Mouse (Mus musculus): ENCODE results near the gene Smok3c. TPM values are rescaled to one million over a fixed set of nuclear protein-coding genes. Genes with fewer than 3 reads are reported as not detected.

Smok3c gene
- total and polyA plus RNA-seq, 3 experiments, result not detected

- H3K27me3 ChIP-seq (replicated peaks), result no peaks in the 10 kb centered on the region
- peaks cover 51% of the 10 kb centered on the region for H3K79me2 ChIP-seq (replicated peaks; ENCODE audit: control insufficient read depth, extremely low read depth, insufficient read depth, poor library complexity, severe bottlenecking)
- peak; percentile 25 for DNase-seq (ENCODE audit: extremely low read depth)
- peaks cover 28 to 65% of the 10 kb centered on the region in 2 experiments for H3K36me3 ChIP-seq (replicated peaks in 1 of 2; ENCODE audit: control insufficient read depth in 1 of 2, insufficient read depth in 1 of 2, low read length in 1 of 2)
- in situ Hi-C loops (cut with MboI; ENCODE audit: low pct_ligation_motif_present, low pct_unique_long_range_greater_than_20kb, low sequenced_read_pairs) (no loop called here), dilution Hi-C loops (cut with MboI; ENCODE audit: extremely low pct_ligation_motif_present, extremely low pct_unique_long_range_greater_than_20kb, low sequenced_read_pairs) (no loop called here)
- peaks cover 0 to 33% of the 10 kb centered on the region in 2 experiments; a peak in 2 of 4 replicates for H3K4me1 ChIP-seq (ENCODE audit: control insufficient read depth in 1 of 2, insufficient read depth in 2 of 2)
- H3K4me3 ChIP-seq (replicated peaks in 1 of 3; ENCODE audit: low read depth in 2 of 3, low read length in 2 of 3, poor library complexity in 1 of 3), result no peak overlapping the region
- no peak for TF ChIP-seq E2F4 (IDR thresholded peaks at IDR 0.05; ENCODE audit: insufficient replicate concordance, low read depth, low read length)
- TF ChIP-seq BHLHE40 (IDR thresholded peaks at IDR 0.05; ENCODE audit: low read depth, low read length), result no peak
- no peak for TF ChIP-seq UBTF (IDR thresholded peaks at IDR 0.05; ENCODE audit: low read depth, low read length)
- no peak; the same call in 1 of the 2 replicates for TF ChIP-seq RAD21 (IDR thresholded peaks at IDR 0.05; ENCODE audit: low read depth, low read length)
- TF ChIP-seq MAX (IDR thresholded peaks at IDR 0.05; ENCODE audit: low read length), result no peak
- TF ChIP-seq KAT2A (IDR thresholded peaks at IDR 0.05; ENCODE audit: insufficient replicate concordance, low read length), result no peak
- no peak for TF ChIP-seq RCOR1 (conservative IDR thresholded peaks at IDR 0.05; ENCODE audit: low read depth, low read length)
- TF ChIP-seq IRF4 (IDR thresholded peaks at IDR 0.05; ENCODE audit: low read depth, low read length), result no peak
- TF ChIP-seq POLR2A (IDR thresholded peaks at IDR 0.05; ENCODE audit: low read depth, low read length), result no peak
- no peak for TF ChIP-seq MEF2A (IDR thresholded peaks at IDR 0.05; ENCODE audit: borderline replicate concordance, low read depth, low read length)
- peak in 1 of 2 experiments; percentile 51; a peak in 2 of 4 replicates for TF ChIP-seq CTCF (conservative IDR thresholded peaks at IDR 0.05 in 1 of 2, IDR thresholded peaks at IDR 0.05 in 1 of 2; ENCODE audit: low read depth in 2 of 2, low read length in 2 of 2)
- no peak for TF ChIP-seq CHD2 (IDR thresholded peaks at IDR 0.05; ENCODE audit: low read length)
- no peak for TF ChIP-seq ELF1 (IDR thresholded peaks at IDR 0.05; ENCODE audit: low read depth, low read length)
- no peak for TF ChIP-seq USF2 (conservative IDR thresholded peaks at IDR 0.05; ENCODE audit: low read depth, low read length)
- TF ChIP-seq ZNF384 (IDR thresholded peaks at IDR 0.05; ENCODE audit: low read depth, low read length), result peak; percentile 86
- no peak for TF ChIP-seq ZC3H11A (IDR thresholded peaks at IDR 0.05; ENCODE audit: low read depth, low read length)
- TF ChIP-seq PAX5 (IDR thresholded peaks at IDR 0.05; ENCODE audit: low read length), result no peak
- no peaks in the 10 kb centered on the region for H3K9me3 ChIP-seq (replicated peaks; ENCODE audit: low read length)
- no peak overlapping the region for H3K9ac ChIP-seq (ENCODE audit: insufficient read depth, low read depth)
- no peak overlapping the region for H3K4me2 ChIP-seq (ENCODE audit: insufficient read depth, low read depth, poor library complexity, severe bottlenecking)
- no peak overlapping the region for H3K27ac ChIP-seq (ENCODE audit: insufficient read depth, low read depth)
Measured at GRCm38 (mm10) chr5:138090271-138090670, 37.3 kb downstream of the Smok3c start.

GRCm38 (mm10) chr5:138090737-138091136 is 37.7 kb downstream of the Smok3c start:
- H3K27ac ChIP-seq (ENCODE audit: insufficient read depth, low read depth), result no peak overlapping the region
- dilution Hi-C loops (cut with MboI; ENCODE audit: extremely low pct_ligation_motif_present, extremely low pct_unique_long_range_greater_than_20kb, low sequenced_read_pairs), result no loop called here
- TF ChIP-seq ELF1 (IDR thresholded peaks at IDR 0.05; ENCODE audit: low read depth, low read length), result no peak
- no peak for TF ChIP-seq POLR2A (IDR thresholded peaks at IDR 0.05; ENCODE audit: low read depth, low read length)
- TF ChIP-seq MYC (IDR thresholded peaks at IDR 0.05; ENCODE audit: low read depth, low read length), result no peak
- no peak for TF ChIP-seq EP300 (IDR thresholded peaks at IDR 0.05; ENCODE audit: low read length)
- TF ChIP-seq TBP (conservative IDR thresholded peaks at IDR 0.05; ENCODE audit: low read depth, low read length), result no peak
- no peak for TF ChIP-seq KAT2A (IDR thresholded peaks at IDR 0.05; ENCODE audit: insufficient replicate concordance, low read length)
- no peak for TF ChIP-seq RAD21 (IDR thresholded peaks at IDR 0.05; ENCODE audit: low read depth, low read length)
- no peak for TF ChIP-seq ETS1 (conservative IDR thresholded peaks at IDR 0.05; ENCODE audit: low read depth, low read length)
- no peak for TF ChIP-seq ZNF384 (IDR thresholded peaks at IDR 0.05; ENCODE audit: low read depth, low read length)
- no peak for TF ChIP-seq NELFE (IDR thresholded peaks at IDR 0.05; ENCODE audit: low read depth, low read length)
- TF ChIP-seq CHD1 (IDR thresholded peaks at IDR 0.05; ENCODE audit: low read depth, low read length), result no peak
- TF ChIP-seq CHD2 (IDR thresholded peaks at IDR 0.05; ENCODE audit: low read length), result no peak
- TF ChIP-seq MAZ (IDR thresholded peaks at IDR 0.05; ENCODE audit: low read depth, low read length), result no peak
- TF ChIP-seq NRF1 (IDR thresholded peaks at IDR 0.05; ENCODE audit: low read depth, low read length), result no peak
- no peak for TF ChIP-seq MEF2A (IDR thresholded peaks at IDR 0.05; ENCODE audit: borderline replicate concordance, low read depth, low read length)
- no peak for TF ChIP-seq UBTF (IDR thresholded peaks at IDR 0.05; ENCODE audit: low read depth, low read length)
- TF ChIP-seq USF1 (IDR thresholded peaks at IDR 0.05; ENCODE audit: low read depth, low read length), result no peak
- no peak for TF ChIP-seq BHLHE40 (IDR thresholded peaks at IDR 0.05; ENCODE audit: low read depth, low read length)
- no peak for TF ChIP-seq TCF12 (IDR thresholded peaks at IDR 0.05; ENCODE audit: low read depth, low read length)
- no peak for TF ChIP-seq JUN (IDR thresholded peaks at IDR 0.05; ENCODE audit: insufficient read depth, low read depth, low read length)

More at GRCm38 (mm10) chr5:138090737-138091136, 37.7 kb downstream of the Smok3c start:
- no peaks in the 10 kb centered on the region for H3K27me3 ChIP-seq (replicated peaks)
- no peak overlapping the region for H3K9ac ChIP-seq (ENCODE audit: insufficient read depth, low read depth)
- H3K79me2 ChIP-seq (replicated peaks; ENCODE audit: control insufficient read depth, extremely low read depth, insufficient read depth, poor library complexity, severe bottlenecking), result peaks cover 46% of the 10 kb centered on the region
- peaks cover 30 to 68% of the 10 kb centered on the region in 2 experiments for H3K36me3 ChIP-seq (replicated peaks in 1 of 2; ENCODE audit: control insufficient read depth in 1 of 2, insufficient read depth in 1 of 2, low read length in 1 of 2)
- no peaks in the 10 kb centered on the region for H3K9me3 ChIP-seq (replicated peaks; ENCODE audit: low read length)
- in situ Hi-C loops (cut with MboI; ENCODE audit: low pct_ligation_motif_present, low pct_unique_long_range_greater_than_20kb, low sequenced_read_pairs), result no loop called here
- no peak for DNase-seq (ENCODE audit: extremely low read depth)
- no peak overlapping the region for H3K4me2 ChIP-seq (ENCODE audit: insufficient read depth, low read depth, poor library complexity, severe bottlenecking)
- H3K4me1 ChIP-seq (ENCODE audit: control insufficient read depth in 1 of 2, insufficient read depth in 2 of 2), result peaks cover 0 to 33% of the 10 kb centered on the region in 2 experiments; a peak in 2 of 4 replicates
- H3K4me3 ChIP-seq (replicated peaks in 1 of 3; ENCODE audit: low read depth in 2 of 3, low read length in 2 of 3, poor library complexity in 1 of 3), result no peak overlapping the region
